Mouse (Mus musculus) thymus, postnatal 14 days (tissue): ENCODE data around the gene Cbx7.
"Not testable (repeated sequence)": the region's sequence is repeated elsewhere in the genome, so short reads cannot be mapped to it uniquely, and the experiment has no call there.

ENCODE experiments used
- DNase-seq: peaks from one replicate; pipeline ENCODE4 v3.0.0; 2021

Gene Cbx7

DNA sequence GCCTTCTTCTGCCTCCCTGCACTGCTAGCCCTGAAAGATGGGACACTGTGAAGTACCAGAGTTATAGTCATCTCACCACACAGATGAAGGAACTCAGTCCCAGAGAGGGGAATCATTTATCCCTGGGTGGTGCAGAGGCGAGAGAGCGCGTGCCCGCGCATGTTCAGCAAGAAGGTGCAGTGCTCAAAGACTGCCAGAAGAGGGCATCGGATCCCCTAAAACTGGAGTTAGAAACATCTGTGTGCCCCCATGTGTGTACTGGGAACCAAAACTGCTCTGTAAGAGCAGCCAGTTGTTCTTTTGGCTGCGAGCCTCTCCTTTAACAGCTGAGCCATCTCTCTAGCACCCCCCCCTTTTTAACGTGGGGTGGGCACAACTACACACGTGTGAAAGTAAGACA, 24.1 kb downstream of the Cbx7 start:
- peak; percentile 64 for DNase-seq

DNA sequence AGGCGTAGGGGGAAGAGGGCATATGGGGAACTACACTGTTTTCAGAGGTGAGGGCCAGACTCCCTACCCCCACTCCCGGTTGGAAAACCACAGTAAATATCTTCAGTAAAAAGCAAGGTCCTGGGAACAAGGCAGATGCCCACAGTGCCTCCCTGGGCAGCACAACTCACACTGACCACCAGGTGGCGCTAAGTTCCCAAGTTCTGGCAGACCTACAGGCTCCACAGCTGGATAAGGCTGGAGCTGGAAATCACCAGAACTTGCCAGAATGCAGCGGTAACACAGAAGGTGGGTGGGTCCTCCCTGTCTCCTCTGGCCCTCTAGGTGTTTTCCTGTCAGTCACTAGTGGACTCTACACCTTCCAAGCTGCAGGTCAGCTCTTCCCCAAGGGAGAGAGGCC, 24.9 kb downstream of the Cbx7 start:
- DNase-seq: peak; percentile 89

DNA sequence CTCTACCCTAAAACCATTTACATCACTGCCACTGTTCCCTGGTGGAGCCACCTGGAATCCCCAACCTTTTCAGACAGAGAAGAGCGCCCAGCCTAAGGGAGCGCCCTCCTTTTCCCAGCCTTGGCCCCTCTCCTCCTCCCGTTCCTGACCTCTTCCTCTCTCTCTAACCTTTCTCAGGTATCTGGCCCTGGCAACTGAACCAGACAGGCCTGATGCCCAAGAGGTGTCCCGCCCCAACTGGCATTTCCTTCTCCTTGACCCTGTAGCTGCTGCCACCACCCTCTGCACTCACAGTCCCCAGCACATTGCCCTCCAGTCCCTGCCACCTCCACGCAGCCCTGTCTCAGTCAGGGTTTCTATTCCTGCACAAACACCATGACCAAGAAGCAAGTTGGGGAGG, 26.0 kb downstream of the Cbx7 start:
- no peak for DNase-seq

DNA sequence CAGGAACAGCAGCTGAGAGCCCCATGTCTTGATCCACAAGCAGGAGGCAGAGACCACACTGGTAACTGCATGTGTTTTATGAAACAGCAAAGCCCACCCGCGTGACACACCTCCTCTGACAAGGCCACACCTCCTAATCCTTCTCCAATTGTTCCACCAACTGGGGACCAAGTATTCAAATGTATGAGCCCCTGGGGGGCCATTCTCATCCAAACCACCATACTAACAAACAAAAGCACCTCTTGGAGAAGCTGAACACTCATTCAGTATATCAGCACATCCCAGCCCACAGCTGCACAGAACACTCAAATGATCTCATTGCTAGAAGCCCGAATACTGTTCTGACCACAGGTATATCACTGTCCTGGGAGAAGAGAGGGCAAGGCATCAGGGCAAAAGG, 27.3 kb downstream of the Cbx7 start:
- DNase-seq: no peak

DNA sequence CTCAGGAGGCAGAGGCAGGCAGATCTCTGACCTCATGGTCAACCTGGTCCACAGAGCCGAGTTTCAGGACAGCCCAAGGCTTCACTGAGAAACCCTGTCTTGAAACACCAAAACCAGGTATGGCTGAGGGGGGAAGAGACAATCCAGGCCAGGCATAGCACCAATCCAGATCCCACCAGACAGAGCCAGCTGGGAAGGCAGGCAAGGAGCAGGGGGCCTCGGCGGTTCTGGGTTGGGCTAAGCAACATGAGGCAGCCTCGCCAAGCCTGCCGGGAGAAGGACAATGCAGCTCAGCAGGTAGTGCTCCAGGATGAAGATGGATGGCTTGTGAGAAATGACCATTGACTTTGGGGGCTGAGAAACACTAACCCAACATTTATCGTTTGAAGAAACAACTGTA, 28.4 kb downstream of the Cbx7 start:
- DNase-seq: no peak

- DNase-seq: peak; percentile 61
These were observed 30.0 kb downstream of the Cbx7 start for GRCm38 (mm10) chr15:79940932-79941331.

DNA sequence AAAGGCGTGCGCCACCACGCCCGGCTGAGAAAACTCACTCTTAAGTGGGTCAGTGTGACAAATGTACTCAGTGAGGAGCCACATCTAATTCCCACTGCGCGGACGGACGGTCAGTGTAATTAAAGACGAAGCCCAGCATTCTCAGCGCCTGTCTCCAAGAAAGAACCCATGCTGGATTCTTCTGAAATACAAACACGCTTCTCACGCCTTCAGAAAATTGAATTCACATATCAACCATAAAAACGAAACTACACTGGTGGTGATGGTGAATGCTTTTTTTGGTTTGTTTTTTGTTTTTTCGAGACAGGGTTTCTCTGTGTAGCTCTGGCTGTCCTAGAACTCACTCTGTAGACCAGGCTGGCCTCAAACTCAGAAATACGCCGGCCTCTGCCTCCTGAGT, 31.0 kb downstream of the Cbx7 start:
- DNase-seq: no peak

GRCm38 (mm10) chr15:79939501-79939900, 31.4 kb downstream of the Cbx7 start:
- DNase-seq: not testable (repeated sequence)

- no peak for DNase-seq
These were observed 31.9 kb downstream of the Cbx7 start for GRCm38 (mm10) chr15:79939020-79939419.

- no peak for DNase-seq
These were observed 34.6 kb downstream of the Cbx7 start for GRCm38 (mm10) chr15:79936374-79936751.

DNA sequence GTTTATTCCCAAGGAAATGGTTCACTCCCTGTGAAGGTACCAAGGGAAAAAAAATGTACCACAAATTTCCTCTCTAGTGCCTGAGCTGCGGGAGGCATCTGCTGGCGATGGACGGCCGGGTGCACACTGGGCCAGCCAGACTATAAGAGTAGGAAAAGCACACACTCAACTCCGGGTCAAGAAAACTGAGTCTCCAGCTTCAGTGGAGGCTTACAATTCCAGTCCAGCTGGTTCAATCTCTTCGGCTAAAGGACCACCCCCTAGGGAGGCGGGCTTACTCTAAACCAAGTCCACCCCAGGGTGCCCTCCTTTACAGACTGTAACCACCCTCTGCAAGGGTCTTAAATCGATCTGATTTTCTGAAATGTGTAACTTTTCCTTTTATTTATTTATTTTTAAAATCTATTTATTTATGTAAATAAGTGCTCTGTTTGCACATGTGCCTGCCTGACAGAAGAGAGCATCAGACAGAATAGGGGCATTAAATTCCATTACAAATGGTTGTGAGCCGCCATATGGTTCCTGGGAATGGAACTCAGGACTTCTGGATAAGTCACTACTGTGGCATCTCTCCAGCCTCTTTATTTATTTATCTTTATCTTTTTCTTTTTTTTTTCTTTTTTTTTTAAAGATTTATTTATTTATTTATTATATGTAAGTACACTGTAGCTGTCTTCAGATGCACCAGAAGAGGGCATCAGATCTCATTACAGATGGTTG, 35.1 kb downstream of the Cbx7 start:
- DNase-seq: no peak

DNA sequence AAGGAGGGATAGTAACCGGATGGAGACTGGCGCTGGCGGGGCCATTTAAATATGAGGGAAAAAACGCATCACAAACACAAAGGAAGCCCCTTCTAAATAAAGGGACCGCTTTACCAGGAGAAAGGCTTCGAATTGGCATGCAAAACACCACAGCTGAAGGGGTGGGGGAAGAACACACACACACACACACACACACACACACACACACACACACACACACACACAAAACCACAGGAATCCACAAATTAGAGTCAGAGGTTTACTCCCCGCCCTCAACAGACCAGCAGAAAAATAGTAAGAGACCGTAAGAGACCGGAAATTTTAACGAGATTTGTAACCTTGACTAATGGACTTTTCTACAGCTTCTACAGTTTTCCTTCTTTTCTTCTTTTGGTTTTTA, 36.1 kb downstream of the Cbx7 start:
- DNase-seq: no peak

- DNase-seq: no peak
These were observed 37.0 kb downstream of the Cbx7 start for GRCm38 (mm10) chr15:79933670-79934514.

DNA sequence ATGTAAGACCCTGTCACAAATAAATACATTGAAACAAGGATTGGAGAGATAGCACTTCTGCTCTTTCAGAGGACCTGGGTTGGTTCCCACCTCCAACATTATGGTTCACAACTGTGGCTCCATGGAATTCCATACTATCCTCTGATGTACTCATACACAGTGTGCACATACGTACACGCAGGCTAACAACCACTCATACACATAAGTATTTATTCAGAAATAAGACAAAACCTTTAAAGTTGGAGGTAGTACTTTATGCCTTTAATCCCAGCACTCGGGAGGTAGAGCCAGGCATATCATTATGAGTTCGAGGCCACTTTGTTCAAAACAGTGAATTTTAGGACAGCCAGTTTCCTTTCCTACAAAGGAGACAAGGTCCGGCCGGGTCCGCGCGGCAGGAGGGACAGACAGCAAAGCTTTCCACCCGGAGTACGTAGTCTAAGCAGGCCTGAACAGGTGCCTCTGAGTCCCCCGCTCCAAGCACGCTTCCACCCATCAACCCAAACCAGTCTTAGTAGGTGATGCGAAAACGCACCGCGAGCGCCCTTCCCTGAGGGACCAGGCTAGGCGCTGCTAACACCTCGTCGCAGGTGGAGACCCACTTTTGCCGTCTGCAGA, 37.8 kb downstream of the Cbx7 start:
- no peak for DNase-seq

- peak; percentile 95 for DNase-seq
These were observed 38.5 kb downstream of the Cbx7 start for GRCm38 (mm10) chr15:79932323-79932987.

- peak; percentile 43 for DNase-seq
These were observed 39.3 kb downstream of the Cbx7 start for GRCm38 (mm10) chr15:79931496-79932141.

- DNase-seq: no peak
These were observed 41.2 kb downstream of the Cbx7 start for GRCm38 (mm10) chr15:79929734-79930133.

GRCm38 (mm10) chr15:79928736-79929135, 42.2 kb downstream of the Cbx7 start:
- DNase-seq: no peak

DNA sequence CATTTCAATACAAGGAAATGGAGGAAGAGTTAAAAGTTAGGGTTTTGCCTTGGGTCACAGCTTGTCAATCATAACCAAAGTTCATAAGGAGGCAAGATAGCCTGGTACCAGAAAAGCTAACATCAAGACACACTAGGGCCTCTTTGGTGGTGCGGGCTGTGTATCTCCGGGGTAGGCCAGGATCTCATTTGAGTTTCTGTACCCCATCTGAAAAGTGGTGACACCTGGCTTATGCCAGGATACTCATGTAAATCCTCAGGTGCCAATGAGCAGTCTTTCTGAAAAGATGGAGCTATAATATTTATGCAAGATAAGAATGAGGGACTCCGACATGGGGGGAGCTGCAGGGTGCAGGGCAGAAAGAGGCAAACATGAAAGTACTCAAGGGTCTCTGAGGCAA, 42.6 kb downstream of the Cbx7 start:
- no peak for DNase-seq

DNA sequence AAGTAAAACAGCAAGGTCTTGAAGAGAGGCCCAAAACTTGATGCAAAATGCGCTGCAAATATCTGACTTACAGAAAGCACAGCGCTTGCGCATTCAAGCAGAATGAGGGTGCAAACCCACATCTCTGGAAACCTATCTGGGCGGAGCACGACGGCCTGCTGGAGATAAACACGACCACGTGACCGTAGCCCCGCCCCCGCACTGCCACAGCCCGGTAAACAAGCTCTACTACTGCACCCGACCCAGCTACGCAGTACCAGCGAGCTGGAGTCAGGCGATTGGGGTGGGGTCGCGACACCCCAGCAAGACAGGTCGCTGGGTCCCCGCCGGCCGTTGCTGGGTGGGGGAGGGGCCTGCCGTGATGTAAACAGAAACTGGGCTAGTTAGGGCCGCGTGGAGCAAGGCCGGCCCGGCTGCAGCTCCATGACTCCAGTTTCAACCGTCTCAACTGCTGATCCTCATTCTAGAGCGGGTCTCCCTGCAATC, 43.2 kb downstream of the Cbx7 start:
- peak; percentile 98 for DNase-seq

- DNase-seq: peak; percentile 47
These were observed 44.0 kb downstream of the Cbx7 start for GRCm38 (mm10) chr15:79926856-79927416.

- DNase-seq: no peak
These were observed 51.1 kb downstream of the Cbx7 start for GRCm38 (mm10) chr15:79919787-79920186.
